Mouse (Mus musculus) retina, postnatal 1 day (tissue): Measurements from ENCODE around the gene Rpl10-ps3.

Experiments
- DNase-seq: peaks from one replicate; pipeline ENCODE4 v3.0.0-alpha.2; 2012

Gene Rpl10-ps3

DNA sequence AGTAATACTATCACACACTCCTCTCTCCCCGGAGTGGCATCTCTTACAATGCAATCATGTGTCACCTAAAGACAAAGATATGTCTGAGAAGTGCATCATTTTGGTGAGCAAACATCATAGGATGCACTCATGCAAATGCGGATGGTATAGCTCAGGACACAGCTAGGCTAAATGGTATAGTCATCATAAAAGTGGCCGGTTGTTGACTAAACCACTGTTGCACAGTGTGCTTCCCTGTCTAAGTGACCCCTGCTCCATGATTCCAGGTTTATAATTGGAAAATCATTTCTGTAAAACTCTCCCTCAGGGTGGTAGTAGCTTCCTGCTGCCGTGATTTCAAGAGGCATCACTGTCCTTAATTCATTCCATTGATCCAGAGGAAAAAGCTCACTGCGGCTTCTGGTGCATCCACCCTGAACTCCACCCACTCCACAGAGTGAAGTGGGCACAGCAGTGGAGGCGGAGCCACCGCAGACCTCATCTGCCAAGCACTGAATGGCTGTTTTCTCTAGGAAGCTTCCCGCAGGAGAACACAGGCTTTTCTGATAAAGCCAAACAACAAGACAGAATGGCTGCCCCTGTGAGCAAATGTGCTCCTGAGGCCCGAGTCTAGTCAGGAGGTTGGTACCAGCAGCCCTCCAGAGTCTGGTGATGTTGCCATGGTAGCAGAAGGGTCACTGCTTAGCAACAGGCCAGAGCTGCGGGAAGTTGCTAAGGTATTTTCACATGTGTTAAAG lies 38.9 kb downstream of the Rpl10-ps3 start:
- DNase-seq: peak; percentile 77

DNA sequence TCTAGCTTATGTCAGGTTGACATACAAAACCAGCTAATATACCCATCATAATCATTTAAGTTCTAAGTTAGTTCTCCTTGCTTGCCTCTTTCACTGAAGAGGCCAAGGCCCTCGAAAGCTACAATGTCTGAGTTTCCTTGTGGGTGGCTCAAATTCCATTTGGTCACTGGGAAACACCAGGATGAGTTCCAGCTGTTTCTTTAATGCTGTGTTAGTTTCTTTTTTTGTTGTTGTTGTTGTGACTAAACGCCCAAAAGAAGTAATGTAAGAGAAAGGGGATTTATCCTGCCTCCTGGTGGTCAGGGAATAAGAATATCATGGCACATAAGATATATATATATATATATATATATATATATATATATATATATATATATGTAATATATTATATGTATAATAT lies 39.7 kb downstream of the Rpl10-ps3 start:
- DNase-seq: no peak

DNA sequence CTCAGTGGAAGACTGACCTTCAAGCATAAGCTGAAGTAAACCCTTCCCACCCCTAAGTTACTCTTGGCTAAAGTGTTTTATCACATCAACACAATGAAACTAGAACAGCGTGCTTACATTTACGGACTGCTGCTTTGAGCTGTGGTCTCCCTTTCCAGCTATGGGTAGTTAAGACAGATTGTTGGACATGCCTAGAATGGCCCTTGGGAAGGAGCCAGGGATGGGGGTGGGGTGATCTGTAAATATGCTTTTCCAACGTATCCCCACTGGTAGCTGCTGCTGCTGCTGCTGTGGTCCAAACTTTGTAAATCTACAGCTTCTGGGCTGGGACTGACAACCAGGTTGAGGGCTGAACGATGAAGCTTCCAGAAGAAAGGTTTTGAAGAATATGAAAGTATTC lies 40.8 kb downstream of the Rpl10-ps3 start:
- DNase-seq: no peak

DNA sequence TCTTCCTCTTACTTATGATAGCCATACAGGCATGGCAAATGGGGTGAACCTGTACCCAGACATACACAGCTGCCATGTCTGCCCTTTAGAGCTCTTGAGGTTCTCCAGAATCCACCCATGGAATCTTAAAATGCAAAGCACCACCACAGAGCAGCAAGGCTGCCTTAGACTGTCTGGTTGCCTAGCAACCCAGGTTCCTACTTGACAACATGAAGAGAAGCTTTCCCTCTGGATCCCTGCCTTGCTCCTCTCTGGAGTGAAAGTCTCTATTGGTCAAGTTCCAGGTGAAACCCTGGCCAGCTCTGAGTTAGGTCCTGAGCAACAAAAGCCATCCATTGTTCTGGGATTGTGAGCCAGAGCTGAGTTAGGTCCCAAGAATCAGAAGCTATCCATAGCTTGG lies 43.0 kb downstream of the Rpl10-ps3 start:
- peak; percentile 42 for DNase-seq

DNA sequence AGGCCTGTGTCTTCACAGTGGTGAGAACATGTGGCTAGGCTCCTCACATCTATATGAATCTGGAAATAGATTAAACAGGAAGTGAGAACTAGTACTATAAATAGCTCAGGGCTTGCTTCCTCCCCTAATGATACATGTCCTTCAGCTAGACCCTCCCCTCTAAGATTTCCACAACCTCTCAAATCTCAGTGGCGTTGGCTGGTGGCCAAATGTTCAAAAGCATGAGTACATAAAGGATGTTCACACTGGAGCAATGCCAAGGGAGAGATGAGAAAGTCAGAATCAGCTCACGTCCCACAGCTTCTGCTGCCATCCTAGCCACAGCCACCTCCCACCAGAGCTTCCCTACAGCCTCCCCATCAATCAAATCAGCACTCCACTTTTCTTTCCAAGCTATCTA lies 46.4 kb downstream of the Rpl10-ps3 start:
- no peak for DNase-seq
